Mouse (Mus musculus): ENCODE results near the gene Syndig1l. TPM values are rescaled to one million over a fixed set of nuclear protein-coding genes. Genes with fewer than 3 reads are reported as not detected.

Syndig1l gene
- polyA plus RNA-seq (2015; fragmentation: Illumina TruSeq; extraction: RNeasy Lipid Tissue Mini Kit (QIAGEN cat#74804); ENCODE audit: insufficient read depth, low replicate concordance): 0.43 TPM

GRCm38 (mm10) chr12:84698319-84699081, at the start of gene Syndig1l:
TSS of gene Syndig1l (minus strand) at chr12:84698831.

DNA sequence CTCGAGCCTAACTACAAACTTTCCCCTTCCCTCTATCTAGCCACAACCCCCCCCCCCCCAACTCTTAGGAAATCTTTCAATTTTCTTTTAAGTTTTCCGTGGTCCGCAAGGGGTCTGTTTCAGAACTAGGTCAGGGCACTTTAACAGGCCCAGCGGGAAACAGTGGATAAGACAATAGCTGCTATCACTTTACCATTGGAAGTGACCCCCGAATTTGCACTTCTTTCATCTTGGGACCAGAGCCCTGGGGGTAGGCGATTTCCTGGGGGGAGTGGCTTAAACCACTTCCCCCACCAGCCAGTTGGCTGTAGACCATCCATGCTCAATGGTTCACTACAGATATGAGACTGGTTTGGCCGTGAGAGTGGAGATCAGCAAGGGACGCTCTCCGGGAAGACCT, 58.0 kb downstream of the Syndig1l start, which contains the start of gene Vrtn:
TSS of gene Vrtn (plus strand) at position 366 of the 400 bp plus-strand sequence.

Other genes with a start within 250 kb of the Syndig1l start
- gene Aldh6a1, start 247.8 kb downstream of the Syndig1l start, polyA plus RNA-seq (2015; fragmentation: Illumina TruSeq; extraction: RNeasy Lipid Tissue Mini Kit (QIAGEN cat#74804); ENCODE audit: insufficient read depth, low replicate concordance): 20.8 TPM
- gene Lin52, start 247.4 kb downstream of the Syndig1l start, polyA plus RNA-seq (2015; fragmentation: Illumina TruSeq; extraction: RNeasy Lipid Tissue Mini Kit (QIAGEN cat#74804); ENCODE audit: insufficient read depth, low replicate concordance): 17.9 TPM
- gene Vsx2, start 129.1 kb downstream of the Syndig1l start, polyA plus RNA-seq (2015; fragmentation: Illumina TruSeq; extraction: RNeasy Lipid Tissue Mini Kit (QIAGEN cat#74804); ENCODE audit: insufficient read depth, low replicate concordance): not detected
- 12.5 TPM for gene Abcd4, start 81.4 kb downstream of the Syndig1l start, polyA plus RNA-seq (2015; fragmentation: Illumina TruSeq; extraction: RNeasy Lipid Tissue Mini Kit (QIAGEN cat#74804); ENCODE audit: insufficient read depth, low replicate concordance)
- gene Vrtn, start 57.8 kb downstream of the Syndig1l start, polyA plus RNA-seq (2015; fragmentation: Illumina TruSeq; extraction: RNeasy Lipid Tissue Mini Kit (QIAGEN cat#74804); ENCODE audit: insufficient read depth, low replicate concordance): not detected
- gene Npc2, start 74.3 kb upstream of the Syndig1l start, polyA plus RNA-seq (2015; fragmentation: Illumina TruSeq; extraction: RNeasy Lipid Tissue Mini Kit (QIAGEN cat#74804); ENCODE audit: insufficient read depth, low replicate concordance): 151 TPM
- 81.7 TPM for gene Isca2, start 74.4 kb upstream of the Syndig1l start, polyA plus RNA-seq (2015; fragmentation: Illumina TruSeq; extraction: RNeasy Lipid Tissue Mini Kit (QIAGEN cat#74804); ENCODE audit: insufficient read depth, low replicate concordance)
- gene Ltbp2, start 177.7 kb upstream of the Syndig1l start, polyA plus RNA-seq (2015; fragmentation: Illumina TruSeq; extraction: RNeasy Lipid Tissue Mini Kit (QIAGEN cat#74804); ENCODE audit: insufficient read depth, low replicate concordance): 6.2 TPM